8 mouse cellular contexts compared by ENCODE assay signal in the genomic region with DNA sequence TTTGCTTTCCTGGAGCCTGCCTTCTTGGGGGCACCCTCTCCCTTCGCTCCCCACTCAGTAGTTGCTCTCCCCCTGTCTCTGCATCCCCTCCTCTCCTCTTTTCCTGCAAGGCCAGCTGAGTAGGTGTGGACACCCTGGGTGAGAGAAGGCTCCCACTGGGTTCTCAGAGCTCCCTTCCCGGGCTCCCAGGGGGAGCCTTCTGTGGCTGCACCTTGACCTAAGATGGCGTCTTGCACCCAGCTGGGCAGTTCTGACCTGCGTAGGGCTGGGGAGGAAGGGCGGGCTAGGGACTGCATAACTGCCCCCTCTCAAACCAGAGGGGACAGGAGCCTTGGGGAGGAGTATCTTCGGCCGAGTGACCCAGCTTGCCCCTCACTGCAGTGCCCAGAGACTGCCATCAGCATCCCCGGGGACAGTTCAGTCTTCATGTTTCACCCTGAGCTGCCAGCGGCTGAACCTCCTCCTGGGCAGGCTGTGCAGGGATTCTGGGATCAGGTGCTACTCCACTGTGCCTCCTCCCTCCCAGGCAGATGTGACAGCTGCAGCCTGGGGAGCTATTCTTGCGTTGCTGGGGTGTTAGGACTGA. TPM values are rescaled to one million over a fixed set of nuclear protein-coding genes. Genes with fewer than 3 reads are reported as not detected.
DNase-seq lines count a peak whose midpoint lies in the region; ATAC-seq and TF ChIP-seq lines count a peak whose summit lies in the region.

No protein-coding gene starts in this region.

- whole genome bisulfite sequencing in embryonic facial prominence, embryonic 15.5 days: 6% methylated on average over 10 of the region's 10 CpGs
- 4% methylated on average over 10 of the region's 10 CpGs for WGBS in hindbrain, embryonic 16.5 days
- WGBS in liver, embryonic 15.5 days (ENCODE audit: insufficient replicate concordance): 24% methylated on average over 10 of the region's 10 CpGs

- DNase-seq in urinary bladder, postnatal 36 days (ENCODE audit: low spot score in 2 of 2): peak; percentile 26 to 31
- no peak for DNase-seq in urinary bladder, postnatal 4 days (ENCODE audit: low spot score in 2 of 2)
- DNase-seq in left cerebral cortex, postnatal 14 days (ENCODE audit: low spot score in 2 of 2): no peak
- no peak for DNase-seq in urinary bladder, adult 2 months (ENCODE audit: low spot score)

- H3K27ac ChIP-seq in embryonic facial prominence, embryonic 15.5 days (replicated peaks): peak overlapping the region; percentile 94
- peak overlapping the region; percentile 95 for H3K27ac ChIP-seq in hindbrain, embryonic 16.5 days (ENCODE audit: low read depth, low read length)
- peak overlapping the region; percentile 72 for H3K27ac ChIP-seq in liver, embryonic 15.5 days (replicated peaks)
- peak overlapping the region; percentile 84 for H3K27ac ChIP-seq in testis, adult 2 months (ENCODE audit: control insufficient read depth, insufficient read depth, low read depth, low read length)

- H3K4me2 ChIP-seq in embryonic facial prominence, embryonic 15.5 days (replicated peaks): peak overlapping the region; percentile 73
- H3K4me2 ChIP-seq in hindbrain, embryonic 16.5 days (ENCODE audit: low read length): peak overlapping the region; percentile 82
- peak overlapping the region; percentile 74 for H3K4me2 ChIP-seq in liver, embryonic 15.5 days

- H3K4me3 ChIP-seq in embryonic facial prominence, embryonic 15.5 days (replicated peaks): peak overlapping the region; percentile 71
- H3K4me3 ChIP-seq in hindbrain, embryonic 16.5 days (ENCODE audit: low read length): peak overlapping the region; percentile 90
- peak overlapping the region; percentile 67 for H3K4me3 ChIP-seq in liver, embryonic 15.5 days (replicated peaks)
- peak overlapping the region; percentile 88 for H3K4me3 ChIP-seq in testis, adult 2 months (ENCODE audit: control insufficient read depth, low read depth, low read length)

- H3K9ac ChIP-seq in embryonic facial prominence, embryonic 15.5 days: peak overlapping the region; percentile 85
- H3K9ac ChIP-seq in hindbrain, embryonic 16.5 days (ENCODE audit: low read depth, low read length): peak overlapping the region; percentile 94
- H3K9ac ChIP-seq in liver, embryonic 15.5 days: peak overlapping the region; percentile 54

- H3K4me1 ChIP-seq in embryonic facial prominence, embryonic 15.5 days: peaks cover 58% of the 10 kb centered on the region
- H3K4me1 ChIP-seq in hindbrain, embryonic 16.5 days (ENCODE audit: control insufficient read depth, insufficient read depth, low read depth, low read length): peaks cover 46% of the 10 kb centered on the region
- peaks cover 40% of the 10 kb centered on the region for H3K4me1 ChIP-seq in liver, embryonic 15.5 days (replicated peaks)
- peaks cover 20% of the 10 kb centered on the region for H3K4me1 ChIP-seq in testis, adult 2 months (ENCODE audit: control insufficient read depth, insufficient read depth, low read length)

- H3K27me3 ChIP-seq in embryonic facial prominence, embryonic 15.5 days: no peaks in the 10 kb centered on the region
- H3K27me3 ChIP-seq in hindbrain, embryonic 16.5 days (replicated peaks; ENCODE audit: control insufficient read depth, insufficient read depth, low read length): no peaks in the 10 kb centered on the region
- peaks cover 71% of the 10 kb centered on the region for H3K27me3 ChIP-seq in liver, embryonic 15.5 days
- no peaks in the 10 kb centered on the region; the same call in 1 of the 2 replicates for H3K27me3 ChIP-seq in testis, adult 2 months (ENCODE audit: control insufficient read depth, insufficient read depth, low read length)

- intact Hi-C loops in left cerebral cortex, postnatal 14 days (cut with DNase I): loop anchor here (2.0 to 5.0 kb wide), 3 partner anchors 24 to 146 kb away; no protein-coding TSS in a partner anchor

- TF ChIP-seq CTCF in testis, adult 2 months (IDR thresholded peaks at IDR 0.05; ENCODE audit: control insufficient read depth, insufficient read depth, insufficient replicate concordance, low read depth, low read length): no peak

- H3K36me3 ChIP-seq in embryonic facial prominence, embryonic 15.5 days: no peaks in the 10 kb centered on the region
- H3K36me3 ChIP-seq in hindbrain, embryonic 16.5 days (ENCODE audit: control insufficient read depth, insufficient read depth, low read length): no peaks in the 10 kb centered on the region
- H3K36me3 ChIP-seq in liver, embryonic 15.5 days (replicated peaks): no peaks in the 10 kb centered on the region
- H3K36me3 ChIP-seq in testis, adult 2 months (ENCODE audit: control insufficient read depth, insufficient read depth, low read length): no peaks in the 10 kb centered on the region

- TF ChIP-seq POLR2A in testis, adult 2 months (IDR thresholded peaks at IDR 0.05; ENCODE audit: control insufficient read depth, low read depth, low read length): no peak

- no peaks in the 10 kb centered on the region for H3K9me3 ChIP-seq in embryonic facial prominence, embryonic 15.5 days (replicated peaks)
- no peaks in the 10 kb centered on the region for H3K9me3 ChIP-seq in hindbrain, embryonic 16.5 days (ENCODE audit: control insufficient read depth, low read length)
- H3K9me3 ChIP-seq in liver, embryonic 15.5 days (replicated peaks): no peaks in the 10 kb centered on the region

- ATAC-seq in embryonic facial prominence, embryonic 15.5 days (ENCODE audit: insufficient number of reproducible peaks, low FRiP score, low TSS enrichment, low read depth): no peak; the same call in none of the 2 replicates
- peak; percentile 17 for ATAC-seq in hindbrain, embryonic 16.5 days
- no peak for ATAC-seq in liver, embryonic 15.5 days (ENCODE audit: insufficient read depth)

RNA-seq across cellular contexts. Expression of gene Dnmt3a, which starts 2.7 kb away (rescaled TPM):
- 114 and 135 TPM in 2 replicates for polyA plus RNA-seq in embryonic facial prominence, embryonic 15.5 days (2015; fragmentation: Nextera tagmentation; extraction: Ambion mirVana)
- 94.1 and 104 TPM in 2 replicates for polyA plus RNA-seq in hindbrain, embryonic 16.5 days (2015; fragmentation: Nextera tagmentation; extraction: Ambion mirVana)
- 21.8 TPM in 2 replicates for polyA plus RNA-seq in liver, embryonic 15.5 days (2015; fragmentation: Nextera tagmentation; extraction: Ambion mirVana)
- 7.0 and 7.2 TPM in 2 replicates for polyA plus RNA-seq in testis, adult 2 months (2012; rRNA removed)
- total RNA-seq in left cerebral cortex, postnatal 14 days (2021): 100 to 1,000 TPM; 337 to 343 TPM
- 14.8 and 16.6 TPM in 2 replicates for polyA plus RNA-seq in urinary bladder, adult 2 months (2012; rRNA removed)

Comparison
In these comparisons a context has a peak if more than half of its experiments do, and no peak if none do; other contexts are left out.
1. DNase-seq: peak in urinary bladder, postnatal 36 days (2 of 2); none in urinary bladder, postnatal 4 days (0 of 2), left cerebral cortex, postnatal 14 days (0 of 2) and urinary bladder, adult 2 months (single experiment).
2. Peak in every context shown above with its lines, with median percentiles within 50 percentile points of each other: H3K27ac ChIP-seq, H3K4me2 ChIP-seq, H3K4me3 ChIP-seq and H3K9ac ChIP-seq.